Mouse (Mus musculus) splenic B cell, adult 2 months (primary cell): ENCODE measurements around the gene Cdc14a.

Experiments used
- DNase-seq: peaks from one replicate; pipeline ENCODE4 v3.0.0-alpha.2; 2011; ENCODE audit warnings: low read depth, low spot score
- H3K27me3 ChIP-seq: 2 replicates; pipeline ENCODE4 v1.6.1; 2012; ENCODE audit warnings: mild to moderate bottlenecking, low read length, moderate library complexity, mixed read lengths; ENCODE audit not compliant: control insufficient read depth, poor library complexity, insufficient read depth, severe bottlenecking
- H3K36me3 ChIP-seq: 2 replicates; pipeline ENCODE4 v1.6.1; 2012; ENCODE audit warnings: mild to moderate bottlenecking, low read length, moderate library complexity, mixed read lengths; ENCODE audit not compliant: control insufficient read depth, poor library complexity, insufficient read depth, severe bottlenecking

The Cdc14a gene

GRCm38 (mm10) chr3:116267036-116267654 lies 156.7 kb downstream of the Cdc14a start:
- DNase-seq: no peak
- no peaks in the 10 kb centered on the region for H3K36me3 ChIP-seq
- H3K27me3 ChIP-seq: no peaks in the 10 kb centered on the region

- no peak for DNase-seq
- no peaks in the 10 kb centered on the region for H3K36me3 ChIP-seq
- H3K27me3 ChIP-seq: no peaks in the 10 kb centered on the region
Observed at GRCm38 (mm10) chr3:116266360-116266759, 157.5 kb downstream of the Cdc14a start.

GRCm38 (mm10) chr3:116263977-116264376 lies 159.9 kb downstream of the Cdc14a start:
- H3K27me3 ChIP-seq: no peaks in the 10 kb centered on the region
- DNase-seq: no peak
- H3K36me3 ChIP-seq: no peaks in the 10 kb centered on the region

- Histone ChIP-seq H3K36me3 (no peaks in the 10 kb centered on the region), H3K27me3 (no peaks in the 10 kb centered on the region)
- DNase-seq: no peak
Observed at GRCm38 (mm10) chr3:116263061-116263460, 160.8 kb downstream of the Cdc14a start.

GRCm38 (mm10) chr3:116256104-116256503 lies 167.7 kb downstream of the Cdc14a start:
- Histone ChIP-seq H3K27me3 (no peaks in the 10 kb centered on the region), H3K36me3 (no peaks in the 10 kb centered on the region)
- peak; percentile 4 for DNase-seq

- Histone ChIP-seq H3K36me3 (no peaks in the 10 kb centered on the region), H3K27me3 (no peaks in the 10 kb centered on the region)
- no peak for DNase-seq
Observed at GRCm38 (mm10) chr3:116253077-116253531, 170.7 kb downstream of the Cdc14a start, which contains the start of gene Gpr88. Gpr88 (minus strand) TSS chr3:116253503.

GRCm38 (mm10) chr3:116252255-116253040 lies 171.4 kb downstream of the Cdc14a start:
- no peak for DNase-seq
- H3K36me3 ChIP-seq: no peaks in the 10 kb centered on the region
- no peaks in the 10 kb centered on the region for H3K27me3 ChIP-seq

GRCm38 (mm10) chr3:116251481-116252254 lies 172.2 kb downstream of the Cdc14a start:
- H3K27me3 ChIP-seq: no peaks in the 10 kb centered on the region
- DNase-seq: no peak
- H3K36me3 ChIP-seq: no peaks in the 10 kb centered on the region

- DNase-seq: no peak
- Histone ChIP-seq H3K36me3 (no peaks in the 10 kb centered on the region), H3K27me3 (no peaks in the 10 kb centered on the region)
Observed at GRCm38 (mm10) chr3:116249026-116249425, 174.8 kb downstream of the Cdc14a start.

GRCm38 (mm10) chr3:116244476-116244875 lies 179.4 kb downstream of the Cdc14a start:
- no peak for DNase-seq
- Histone ChIP-seq H3K27me3 (no peaks in the 10 kb centered on the region; the same call in 1 of the 2 replicates), H3K36me3 (no peaks in the 10 kb centered on the region)

GRCm38 (mm10) chr3:116242685-116243084 lies 181.1 kb downstream of the Cdc14a start:
- Histone ChIP-seq H3K27me3 (no peaks in the 10 kb centered on the region; the same call in 1 of the 2 replicates), H3K36me3 (no peaks in the 10 kb centered on the region)
- DNase-seq: no peak

- DNase-seq: no peak
- Histone ChIP-seq H3K36me3 (no peaks in the 10 kb centered on the region), H3K27me3 (no peaks in the 10 kb centered on the region)
Observed at GRCm38 (mm10) chr3:116237527-116237926, 186.3 kb downstream of the Cdc14a start.

- Histone ChIP-seq H3K27me3 (no peaks in the 10 kb centered on the region), H3K36me3 (no peaks in the 10 kb centered on the region)
- no peak for DNase-seq
Observed at GRCm38 (mm10) chr3:116236856-116237255, 187.0 kb downstream of the Cdc14a start.

- no peak for DNase-seq
- Histone ChIP-seq H3K27me3 (no peaks in the 10 kb centered on the region), H3K36me3 (no peaks in the 10 kb centered on the region)
Observed at GRCm38 (mm10) chr3:116233515-116233914, 190.3 kb downstream of the Cdc14a start.

GRCm38 (mm10) chr3:116232763-116233162 lies 191.1 kb downstream of the Cdc14a start:
- no peaks in the 10 kb centered on the region for H3K36me3 ChIP-seq
- DNase-seq: no peak
- H3K27me3 ChIP-seq: no peaks in the 10 kb centered on the region
